Mouse (Mus musculus): ENCODE results near the gene Rps26.
"Not testable (repeated sequence)": the region's sequence is repeated elsewhere in the genome, so short reads cannot be mapped to it uniquely, and the experiment has no call there.

The Rps26 gene

DNA sequence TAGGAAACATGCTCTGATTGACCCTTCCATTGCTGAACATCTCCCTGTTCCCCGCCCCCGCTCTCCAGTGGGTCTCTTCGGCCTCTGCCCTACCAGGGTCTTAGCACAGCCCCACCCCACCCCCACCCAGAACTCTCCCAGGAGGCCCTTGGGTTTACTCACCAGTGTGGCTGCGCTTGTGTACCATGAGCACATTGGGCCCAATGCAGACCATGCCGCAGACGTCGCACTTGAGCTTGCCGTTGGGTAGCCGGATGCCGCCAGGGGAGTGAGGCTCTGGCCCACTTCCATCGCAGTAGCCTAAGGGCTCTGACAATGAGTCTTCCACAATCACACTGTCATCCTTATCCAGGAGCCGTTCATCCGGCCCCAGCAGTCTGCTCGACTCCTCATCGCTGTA is 14.3 kb upstream of the Rps26 start:
- DNase-seq, result no peak

- DNase-seq, result no peak
Observed at GRCm38 (mm10) chr10:128639999-128640398, 13.5 kb upstream of the Rps26 start.

GRCm38 (mm10) chr10:128637011-128637410 is 10.5 kb upstream of the Rps26 start:
- DNase-seq, result peak; percentile 46

- no peak for DNase-seq
Observed at GRCm38 (mm10) chr10:128636561-128636960, 10.0 kb upstream of the Rps26 start.

DNA sequence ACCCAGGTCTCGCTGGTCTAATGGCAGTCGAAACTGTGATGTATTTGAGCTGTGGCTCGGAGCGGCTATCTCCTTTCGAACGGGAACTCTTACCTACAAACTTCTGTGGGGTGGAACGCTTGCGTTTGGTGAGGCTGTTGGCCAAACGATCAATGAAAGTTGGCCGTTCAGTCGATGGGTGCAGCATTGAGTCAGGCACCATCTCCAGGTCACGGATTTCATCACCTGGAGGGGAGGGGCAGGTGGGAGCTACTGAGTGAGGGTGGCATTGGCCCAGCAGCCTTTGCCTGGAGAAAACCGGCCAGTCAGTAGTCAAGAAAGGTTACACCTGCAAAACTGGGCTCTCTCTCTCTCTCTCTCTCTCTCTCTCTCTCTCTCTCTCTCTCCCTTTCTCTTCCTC is 9.2 kb upstream of the Rps26 start:
- no peak for DNase-seq

DNA sequence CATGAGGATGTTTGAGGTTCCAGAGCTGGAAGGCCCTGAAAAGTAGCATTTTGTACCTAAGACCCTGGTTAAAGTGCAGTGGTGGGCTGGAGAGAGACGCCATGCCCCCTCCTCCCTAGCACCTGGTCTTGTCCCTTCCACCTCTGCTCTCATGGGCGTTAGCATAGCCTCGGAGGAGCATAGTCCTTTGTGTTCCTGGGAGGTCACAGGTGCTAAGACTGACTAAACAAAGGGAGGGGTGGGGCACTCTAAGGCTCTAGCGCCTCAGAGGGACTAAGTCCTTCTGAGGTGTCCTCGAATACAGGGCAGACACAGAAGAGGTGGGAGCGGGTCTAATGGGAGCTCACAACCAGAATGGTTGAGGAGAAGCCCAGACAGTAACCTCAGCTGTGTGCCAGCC is 5.0 kb upstream of the Rps26 start:
- no peak for DNase-seq

- not testable (repeated sequence) for DNase-seq
Observed at GRCm38 (mm10) chr10:128630306-128630705, 3.8 kb upstream of the Rps26 start.

DNA sequence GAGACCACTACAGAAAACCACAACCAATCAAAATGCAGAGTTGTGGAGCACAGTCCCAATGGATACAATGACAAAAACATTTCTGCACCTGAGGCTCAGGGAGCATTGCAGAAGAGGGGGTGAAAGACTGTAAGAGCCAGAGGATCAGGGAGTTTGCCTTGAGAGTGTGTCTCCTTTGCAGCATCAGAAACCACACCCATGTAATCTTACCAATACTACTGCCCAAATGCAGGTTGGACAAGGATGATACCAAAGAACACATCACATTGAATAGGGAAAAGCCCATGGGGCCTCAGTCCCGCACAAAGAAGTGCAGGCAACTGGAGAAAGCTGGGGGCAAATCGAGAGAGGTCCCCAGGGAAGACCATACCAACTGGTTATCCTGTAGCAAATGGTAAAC is 3.2 kb upstream of the Rps26 start:
- DNase-seq, result no peak

- DNase-seq, result no peak
Observed at GRCm38 (mm10) chr10:128627398-128628317, 1.1 kb upstream of the Rps26 start.

GRCm38 (mm10) chr10:128625287-128625894 is 1.2 kb downstream of the Rps26 start:
- DNase-seq, result no peak

DNA sequence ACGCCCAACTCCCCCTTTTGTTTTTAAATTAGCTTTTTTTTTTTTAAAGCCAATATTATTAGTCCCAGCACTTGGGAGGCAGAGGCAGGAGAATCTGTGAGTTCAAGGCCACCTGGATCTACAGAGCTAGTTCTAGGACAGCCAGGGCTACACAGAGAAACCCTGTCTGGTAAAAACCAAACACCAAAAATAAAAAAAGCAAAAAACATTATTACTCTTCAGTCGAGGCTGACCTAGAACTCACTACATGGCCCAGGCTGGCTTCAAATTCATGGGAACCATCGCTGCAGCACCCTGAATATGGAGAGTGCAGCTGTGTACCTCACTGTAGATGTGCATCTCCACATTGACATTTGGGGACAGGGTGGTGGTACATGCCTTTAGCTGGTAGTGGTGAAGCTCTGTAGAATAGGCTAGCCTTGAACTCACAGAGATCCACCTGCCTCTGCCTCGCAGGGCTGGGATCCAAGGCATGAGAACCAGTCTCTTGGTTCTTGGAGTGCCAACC is 3.4 kb downstream of the Rps26 start:
- DNase-seq, result not testable (repeated sequence)

- no peak for DNase-seq
Observed at GRCm38 (mm10) chr10:128622702-128623101, 3.8 kb downstream of the Rps26 start.

DNA sequence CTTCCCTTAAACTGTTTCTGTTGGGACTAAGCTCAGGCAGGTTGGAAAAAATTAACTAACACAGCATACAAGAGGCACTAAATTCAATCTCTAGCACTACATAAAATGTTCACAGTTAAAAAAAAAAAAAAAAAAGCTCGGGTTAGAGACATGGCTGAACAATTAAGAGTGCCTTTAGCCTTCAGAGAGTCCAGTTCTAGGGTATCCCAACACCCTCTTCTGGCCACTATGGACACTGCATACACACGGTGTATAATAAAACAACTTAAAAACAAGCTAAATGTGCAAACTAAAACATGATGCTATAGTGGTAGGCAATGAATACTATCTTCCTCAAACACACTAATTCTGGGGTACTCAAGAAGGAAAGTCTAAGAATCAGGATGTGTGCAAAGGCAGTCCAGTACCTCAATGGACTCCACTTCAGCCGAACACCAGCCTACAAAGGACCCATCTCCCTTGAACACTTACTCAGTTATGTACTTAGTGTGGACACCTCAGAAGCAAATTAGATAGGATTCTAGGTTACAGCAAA is 4.5 kb downstream of the Rps26 start:
- DNase-seq, result no peak

DNA sequence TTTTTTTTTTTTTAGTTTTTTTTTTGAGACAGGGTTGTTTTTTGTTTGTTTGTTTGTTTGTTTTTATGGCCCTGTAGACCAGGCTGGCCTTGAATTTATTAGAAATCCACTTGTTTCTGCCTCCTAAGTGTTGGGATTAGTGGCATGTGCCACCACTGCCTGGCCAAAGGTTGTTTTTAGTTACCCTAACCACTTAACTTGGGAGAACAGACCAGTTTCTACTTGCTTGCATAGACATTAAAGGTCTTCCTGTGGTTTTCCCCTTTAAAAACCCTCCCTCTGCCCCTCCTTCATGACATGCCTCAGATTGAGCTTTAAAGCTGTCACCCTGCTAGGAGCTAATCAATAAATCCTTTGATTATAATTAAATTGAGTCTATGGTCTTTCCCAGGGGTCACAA is 6.3 kb downstream of the Rps26 start:
- no peak for DNase-seq

- not testable (repeated sequence) for DNase-seq
Observed at GRCm38 (mm10) chr10:128619148-128619547, 7.4 kb downstream of the Rps26 start.

- no peak for DNase-seq
Observed at GRCm38 (mm10) chr10:128618570-128618969, 8.0 kb downstream of the Rps26 start.

DNA sequence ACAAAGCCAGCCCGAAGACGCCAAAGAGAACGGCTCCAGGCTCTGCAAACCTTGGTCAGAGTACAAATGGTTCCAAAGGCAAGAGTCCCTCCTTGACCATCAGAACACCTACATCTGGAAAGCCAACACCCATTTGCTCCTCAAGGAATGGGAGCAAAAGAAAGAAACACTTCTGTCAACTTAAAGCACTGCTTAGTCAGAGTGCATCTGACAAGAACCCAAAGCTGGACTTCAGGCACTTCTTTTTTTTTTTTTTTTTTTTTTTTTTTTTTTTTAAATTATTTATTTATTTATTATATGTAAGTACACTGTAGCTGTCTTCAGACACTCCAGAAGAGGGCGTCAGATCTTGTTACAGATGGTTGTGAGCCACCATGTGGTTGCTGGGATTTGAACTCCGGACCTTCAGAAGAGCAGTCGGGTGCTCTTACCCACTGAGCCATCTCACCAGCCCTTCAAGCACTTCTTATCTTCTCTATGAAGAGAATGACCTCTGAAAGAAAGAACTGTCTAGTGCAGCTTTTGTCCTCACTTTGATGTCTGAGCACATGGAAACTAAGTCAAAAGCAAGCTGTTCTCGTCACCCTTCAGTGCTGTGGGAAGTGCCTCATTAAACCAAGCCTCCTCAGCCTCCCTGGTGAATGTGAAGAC is 10.6 kb downstream of the Rps26 start:
- not testable (repeated sequence) for DNase-seq

GRCm38 (mm10) chr10:128614934-128615333 is 11.6 kb downstream of the Rps26 start:
- no peak for DNase-seq

GRCm38 (mm10) chr10:128613820-128614219 is 12.7 kb downstream of the Rps26 start:
- not testable (repeated sequence) for DNase-seq

DNA sequence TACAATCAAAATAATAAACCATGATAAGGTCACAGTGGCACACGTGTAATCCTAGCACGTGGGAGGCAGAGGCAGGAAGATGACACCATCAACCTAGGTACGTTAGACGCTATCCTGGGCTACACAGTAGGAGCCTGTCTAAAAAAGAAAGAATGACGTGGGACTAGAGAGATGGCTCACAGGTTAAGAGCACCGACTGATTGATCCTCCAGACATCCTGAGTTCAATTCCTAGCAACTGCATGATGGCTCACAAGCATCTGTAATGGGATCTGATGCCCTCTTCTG is 13.4 kb downstream of the Rps26 start:
- DNase-seq, result no peak

DNA sequence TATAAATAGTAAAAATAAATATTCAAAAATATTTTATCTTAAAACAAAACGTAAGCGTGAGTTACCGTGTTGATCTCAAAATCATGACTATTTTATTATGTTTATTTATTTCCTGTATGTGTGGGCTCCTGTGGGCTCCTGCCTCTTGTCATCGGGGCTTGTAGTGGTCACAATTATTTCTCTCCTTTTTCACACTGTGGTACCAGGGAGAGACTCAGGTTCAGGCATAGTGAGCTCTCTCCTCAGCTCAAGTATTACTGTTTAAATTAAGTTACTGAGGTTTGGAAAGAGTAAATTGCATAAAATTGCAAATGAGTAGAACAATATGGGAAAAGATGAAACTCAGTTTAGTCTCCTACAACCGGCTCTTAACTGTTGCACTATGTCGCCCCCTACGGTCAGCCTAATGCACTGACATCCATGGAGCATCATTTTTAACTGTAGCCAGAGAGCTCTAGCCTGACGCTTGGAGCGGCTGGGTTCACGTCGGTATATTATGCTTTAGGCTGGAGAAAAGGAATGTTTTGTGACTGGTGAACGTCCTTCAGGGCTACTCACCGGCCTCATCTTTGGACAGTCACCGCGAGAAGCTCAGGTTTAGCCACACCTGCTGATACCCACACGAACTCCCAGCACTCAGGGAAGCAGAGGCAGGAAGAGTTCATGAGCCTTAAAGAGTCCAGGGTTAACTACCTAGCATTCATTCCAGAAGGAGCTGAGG is 14.0 kb downstream of the Rps26 start:
- peak; percentile 86 for DNase-seq

- no peak for DNase-seq
Observed at GRCm38 (mm10) chr10:128606483-128606882, 20.1 kb downstream of the Rps26 start.

Measured in embryo, embryonic 11 days (tissue).